Comparison of ENCODE assay signal across 12 mouse cellular contexts in genomic region chr10:7695286-7695685, GRCm38 (mm10). TPM values are rescaled to one million over a fixed set of nuclear protein-coding genes. Genes with fewer than 3 reads are reported as not detected.
DNase-seq lines count a peak whose midpoint lies in the region; ATAC-seq lines count a peak whose summit lies in the region.
"Had no signal": no experiment of that assay in that cellular context is flagged by ENCODE, and none has a peak within 500 bp of the region (broad histone marks: within the 10 kb centered on the region; RNA-seq: fewer than 3 reads in every experiment).

No protein-coding gene starts in this region.

- H3K27ac ChIP-seq in liver, embryonic 11.5 days (ENCODE audit: low read depth, low read length) = no peak overlapping the region
- H3K27ac ChIP-seq in neural tube, embryonic 15.5 days (replicated peaks) = no peak overlapping the region
- H3K27ac ChIP-seq: midbrain, embryonic 10.5 days had no signal

- H3K27me3 ChIP-seq in liver, embryonic 11.5 days (replicated peaks; ENCODE audit: control insufficient read depth, insufficient read depth, low read length) = no peaks in the 10 kb centered on the region
- no peaks in the 10 kb centered on the region for H3K27me3 ChIP-seq in neural tube, embryonic 15.5 days (replicated peaks)

- no peaks in the 10 kb centered on the region for H3K9me3 ChIP-seq in liver, embryonic 11.5 days (ENCODE audit: control insufficient read depth, low read length)
- no peaks in the 10 kb centered on the region for H3K9me3 ChIP-seq in neural tube, embryonic 15.5 days (replicated peaks)
- H3K9me3 ChIP-seq: midbrain, embryonic 10.5 days had no signal

- ATAC-seq in liver, embryonic 11.5 days (replicated peaks; ENCODE audit: low FRiP score) = peak; percentile 57; the same call in 1 of the 2 replicates
- ATAC-seq in granulocyte monocyte progenitor cell, adult 5-6 weeks (replicated peaks; ENCODE audit: poor library complexity, severe bottlenecking) = peak; percentile 80
- ATAC-seq in erythroid progenitor cell, adult 5-6 weeks (replicated peaks; ENCODE audit: low FRiP score, poor library complexity, severe bottlenecking) = no peak
- no peak for ATAC-seq in neural tube, embryonic 15.5 days (ENCODE audit: low FRiP score)

- no peak overlapping the region for H3K4me3 ChIP-seq in liver, embryonic 11.5 days (ENCODE audit: low read depth, low read length)
- no peak overlapping the region for H3K4me3 ChIP-seq in neural tube, embryonic 15.5 days (replicated peaks)
- H3K4me3 ChIP-seq: midbrain, embryonic 10.5 days had no signal

- peaks cover 48% of the 10 kb centered on the region for H3K36me3 ChIP-seq in liver, embryonic 11.5 days (ENCODE audit: control insufficient read depth, insufficient read depth, low read length)
- H3K36me3 ChIP-seq in neural tube, embryonic 15.5 days = peaks cover 65% of the 10 kb centered on the region

- DNase-seq in liver, embryonic 11.5 days (ENCODE audit: low spot score) = no peak
- DNase-seq in liver = no peak
- peak; percentile 9 to 44 for DNase-seq in CD8-positive naive resting alpha-beta T cell, adult 2 months (ENCODE audit: low read depth in 2 of 2, low spot score in 2 of 2)
- DNase-seq in thymus, postnatal 10 days (ENCODE audit: low spot score in 2 of 2) = peak; percentile 9 to 12
- no peak for DNase-seq in spleen, postnatal 14 days (ENCODE audit: low spot score in 2 of 2)
- DNase-seq: adrenal gland, postnatal 14 days; heart, postnatal 10 days; kidney, adult 18-20 months had no signal

- H3K4me1 ChIP-seq in liver, embryonic 11.5 days (replicated peaks; ENCODE audit: control insufficient read depth, insufficient read depth, low read length) = no peaks in the 10 kb centered on the region
- H3K4me1 ChIP-seq in neural tube, embryonic 15.5 days = no peaks in the 10 kb centered on the region
- H3K4me1 ChIP-seq: midbrain, embryonic 10.5 days had no signal

- H3K4me2 ChIP-seq in liver, embryonic 11.5 days = no peak overlapping the region
- H3K4me2 ChIP-seq in neural tube, embryonic 15.5 days = no peak overlapping the region

- no peak overlapping the region for H3K9ac ChIP-seq in liver, embryonic 11.5 days (ENCODE audit: low read depth, low read length)
- H3K9ac ChIP-seq in neural tube, embryonic 15.5 days (replicated peaks) = no peak overlapping the region

RNA-seq across cellular contexts. Expression of gene Lats1, which starts 14.3 kb away (rescaled TPM):
- polyA plus RNA-seq in liver, embryonic 11.5 days (2014; fragmentation: Nextera tagmentation; extraction: Ambion mirVana) = 7.7 and 7.9 TPM in 2 replicates
- total RNA-seq in granulocyte monocyte progenitor cell, adult 5-6 weeks (2014; fragmentation: Nextera tagmentation) = 23.1 and 29.9 TPM in 2 replicates
- total RNA-seq in granulocyte monocyte progenitor cell, adult 5-6 weeks (2017) = 12.4 and 16.2 TPM in 2 replicates
- total RNA-seq in erythroid progenitor cell, adult 5-6 weeks (2015; ENCODE audit: low replicate concordance) = 14.4 and 18.0 TPM in 2 replicates
- total RNA-seq in erythroid progenitor cell, adult 5-6 weeks (2017; ENCODE audit: low replicate concordance) = 10.4 and 12.2 TPM in 2 replicates
- polyA plus RNA-seq in neural tube, embryonic 15.5 days (2015; fragmentation: Nextera tagmentation; extraction: Ambion mirVana) = 7.7 and 7.8 TPM in 2 replicates

RNA-seq across cellular contexts. Expression of gene Pcmt1, which starts 14.3 kb away (rescaled TPM):
- 137 and 143 TPM in 2 replicates for polyA plus RNA-seq in liver, embryonic 11.5 days (2014; fragmentation: Nextera tagmentation; extraction: Ambion mirVana)
- 46.8 and 64.6 TPM in 2 replicates for total RNA-seq in granulocyte monocyte progenitor cell, adult 5-6 weeks (2014; fragmentation: Nextera tagmentation)
- 68.1 and 81.7 TPM in 2 replicates for total RNA-seq in granulocyte monocyte progenitor cell, adult 5-6 weeks (2017)
- total RNA-seq in erythroid progenitor cell, adult 5-6 weeks (2015; ENCODE audit: low replicate concordance) = 136 and 147 TPM in 2 replicates
- 116 and 188 TPM in 2 replicates for total RNA-seq in erythroid progenitor cell, adult 5-6 weeks (2017; ENCODE audit: low replicate concordance)
- 187 and 194 TPM in 2 replicates for polyA plus RNA-seq in neural tube, embryonic 15.5 days (2015; fragmentation: Nextera tagmentation; extraction: Ambion mirVana)

RNA-seq across cellular contexts. Expression of gene Nup43, which starts 28.0 kb away (rescaled TPM):
- polyA plus RNA-seq in liver, embryonic 11.5 days (2014; fragmentation: Nextera tagmentation; extraction: Ambion mirVana) = 66.1 and 68.3 TPM in 2 replicates
- 18.7 and 40.1 TPM in 2 replicates for total RNA-seq in granulocyte monocyte progenitor cell, adult 5-6 weeks (2014; fragmentation: Nextera tagmentation)
- 26.2 and 27.2 TPM in 2 replicates for total RNA-seq in granulocyte monocyte progenitor cell, adult 5-6 weeks (2017)
- 12.6 and 20.5 TPM in 2 replicates for total RNA-seq in erythroid progenitor cell, adult 5-6 weeks (2015; ENCODE audit: low replicate concordance)
- total RNA-seq in erythroid progenitor cell, adult 5-6 weeks (2017; ENCODE audit: low replicate concordance) = 7.9 and 10.9 TPM in 2 replicates
- polyA plus RNA-seq in neural tube, embryonic 15.5 days (2015; fragmentation: Nextera tagmentation; extraction: Ambion mirVana) = 28.3 and 34.4 TPM in 2 replicates

RNA-seq across cellular contexts. Expression of gene Katna1, which starts 30.5 kb away (rescaled TPM):
- polyA plus RNA-seq in liver, embryonic 11.5 days (2014; fragmentation: Nextera tagmentation; extraction: Ambion mirVana) = 63.6 and 68.0 TPM in 2 replicates
- total RNA-seq in granulocyte monocyte progenitor cell, adult 5-6 weeks (2014; fragmentation: Nextera tagmentation) = 41.3 and 42.5 TPM in 2 replicates
- 59.1 and 61.3 TPM in 2 replicates for total RNA-seq in granulocyte monocyte progenitor cell, adult 5-6 weeks (2017)
- 44.9 and 66.7 TPM in 2 replicates for total RNA-seq in erythroid progenitor cell, adult 5-6 weeks (2015; ENCODE audit: low replicate concordance)
- 59.5 and 67.9 TPM in 2 replicates for total RNA-seq in erythroid progenitor cell, adult 5-6 weeks (2017; ENCODE audit: low replicate concordance)
- polyA plus RNA-seq in neural tube, embryonic 15.5 days (2015; fragmentation: Nextera tagmentation; extraction: Ambion mirVana) = 25.6 and 32.1 TPM in 2 replicates

Comparison
In these comparisons a context has a peak if more than half of its experiments do, and no peak if none do; other contexts are left out.
1. ATAC-seq: peak in liver, embryonic 11.5 days (single experiment) and granulocyte monocyte progenitor cell, adult 5-6 weeks (single experiment); none in erythroid progenitor cell, adult 5-6 weeks (single experiment) and neural tube, embryonic 15.5 days (single experiment).
2. DNase-seq: peak in CD8-positive naive resting alpha-beta T cell, adult 2 months (2 of 2) and thymus, postnatal 10 days (2 of 2); none in liver, embryonic 11.5 days (single experiment), liver (single experiment) and spleen, postnatal 14 days (0 of 2).